Mouse (Mus musculus): ENCODE measurements at regions not wholly inside any gene's neighbourhood (a gene's known extent, or its start where the extent isn't known, plus 50 kb on each side); places are given as distances from the start of the nearest gene placed in this dataset.

DNA sequence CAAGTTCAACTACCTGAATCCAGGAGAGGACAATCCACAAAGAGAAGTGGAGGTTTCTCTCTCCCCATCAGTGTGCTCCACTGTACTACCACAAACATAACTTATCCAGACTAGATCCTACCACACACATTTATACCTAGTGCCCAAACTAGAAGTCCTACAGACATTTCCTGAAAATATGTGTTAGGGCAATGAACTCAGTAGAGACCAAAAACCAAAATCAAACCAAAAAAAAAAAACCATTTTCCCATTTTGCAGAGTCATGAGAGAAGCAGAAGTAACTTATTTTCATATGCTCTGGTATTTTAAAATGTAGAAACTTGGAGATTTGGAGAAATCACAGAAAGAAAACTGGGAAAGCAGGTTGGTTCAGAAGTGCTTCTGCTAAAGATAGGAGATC is 83.7 kb downstream of the B3gnt5 start:
- TF ChIP-seq TCF12 (IDR thresholded peaks at IDR 0.05; ENCODE audit: low read depth, low read length): no peak
- TF ChIP-seq CTCF (IDR thresholded peaks at IDR 0.05 in 2 of 3, conservative IDR thresholded peaks at IDR 0.05 in 1 of 3; ENCODE audit: control insufficient read depth in 1 of 3, insufficient read depth in 1 of 3, low read depth in 2 of 3, low read length in 3 of 3, poor library complexity in 1 of 3, severe bottlenecking in 1 of 3): no peak

Data from MEL (cell line).